In genomic region chr2:166448161-166448560, GRCm38 (mm10) we compare ENCODE assay signal across 9 mouse cellular contexts.
DNase-seq lines count a peak whose midpoint lies in the region; ATAC-seq and TF ChIP-seq lines count a peak whose summit lies in the region.
"Had no signal": no experiment of that assay in that cellular context is flagged by ENCODE, and none has a peak within 500 bp of the region (broad histone marks: within the 10 kb centered on the region; RNA-seq: fewer than 3 reads in every experiment).

No protein-coding gene starts in this region.

- ATAC-seq in hindbrain, embryonic 11.5 days (ENCODE audit: low FRiP score), result no peak
- no peak for ATAC-seq in kidney, embryonic 15.5 days (replicated peaks; ENCODE audit: low FRiP score)
- no peak for ATAC-seq in erythroblast, adult 5-6 weeks (replicated peaks; ENCODE audit: low FRiP score, poor library complexity, severe bottlenecking)

- DNase-seq in hindbrain, embryonic 10.5 days (ENCODE audit: low spot score), result no peak
- DNase-seq in hindbrain, embryonic 11.5 days (ENCODE audit: low spot score), result no peak
- peak; percentile 97 for DNase-seq in 3T3-L1 (ENCODE audit: low read depth, low spot score)
- DNase-seq in cerebellum, adult 2 months, result peak; percentile 52 to 73
- peak; percentile 74 for DNase-seq in heart, adult 18-20 months

- H3K4me2 ChIP-seq in hindbrain, embryonic 11.5 days (replicated peaks; ENCODE audit: low read depth, low read length), result no peak overlapping the region
- H3K4me2 ChIP-seq in kidney, embryonic 15.5 days, result no peak overlapping the region

- H3K27me3 ChIP-seq in hindbrain, embryonic 10.5 days (ENCODE audit: insufficient read depth, poor library complexity, severe bottlenecking), result peaks cover 7% of the 10 kb centered on the region; the same call in 1 of the 2 replicates
- no peaks in the 10 kb centered on the region for H3K27me3 ChIP-seq in hindbrain, embryonic 11.5 days (ENCODE audit: control insufficient read depth, insufficient read depth, low read length)
- H3K27me3 ChIP-seq in cerebellum, adult 2 months (ENCODE audit: control insufficient read depth, insufficient read depth, low read length), result no peaks in the 10 kb centered on the region; the same call in 1 of the 2 replicates
- H3K27me3 ChIP-seq in kidney, embryonic 15.5 days, result no peaks in the 10 kb centered on the region
- no peaks in the 10 kb centered on the region for H3K27me3 ChIP-seq in small intestine, adult 2 months (ENCODE audit: control insufficient read depth, insufficient read depth, low read length)

- 60% methylated on average over 11 of the region's 11 CpGs for whole genome bisulfite sequencing in hindbrain, embryonic 10.5 days
- 64% methylated on average over 11 of the region's 11 CpGs for WGBS in hindbrain, embryonic 11.5 days
- WGBS in cerebellum, adult 2 months, result 5% methylated on average over 11 of the region's 11 CpGs
- 48% methylated on average over 11 of the region's 11 CpGs for WGBS in kidney, embryonic 15.5 days
- WGBS in small intestine, adult 2 months, result 27% methylated on average over 11 of the region's 11 CpGs

- no peak overlapping the region for H3K9ac ChIP-seq in hindbrain, embryonic 11.5 days (ENCODE audit: low read depth, low read length)
- H3K9ac ChIP-seq in kidney, embryonic 15.5 days, result no peak overlapping the region
- H3K9ac ChIP-seq: liver, embryonic 14.5 days had no signal

- no peaks in the 10 kb centered on the region for H3K36me3 ChIP-seq in hindbrain, embryonic 10.5 days
- H3K36me3 ChIP-seq in hindbrain, embryonic 11.5 days (ENCODE audit: control insufficient read depth, insufficient read depth, low read length), result no peaks in the 10 kb centered on the region
- no peaks in the 10 kb centered on the region for H3K36me3 ChIP-seq in kidney, embryonic 15.5 days
- no peaks in the 10 kb centered on the region for H3K36me3 ChIP-seq in small intestine, adult 2 months (ENCODE audit: control insufficient read depth, insufficient read depth, low read length)

- H3K27ac ChIP-seq in hindbrain, embryonic 10.5 days, result peak overlapping the region; percentile 77
- H3K27ac ChIP-seq in hindbrain, embryonic 11.5 days (ENCODE audit: low read depth, low read length), result no peak overlapping the region
- H3K27ac ChIP-seq in cerebellum, adult 2 months (ENCODE audit: insufficient read depth, low read length), result no peak overlapping the region
- H3K27ac ChIP-seq in kidney, embryonic 15.5 days, result 0 out of 2 replicates have a peak overlapping the region, but pooled peaks have one; percentile 5
- H3K27ac ChIP-seq in small intestine, adult 2 months (ENCODE audit: insufficient read depth, low read depth, low read length), result peak overlapping the region; percentile 42
- H3K27ac ChIP-seq: liver, embryonic 14.5 days had no signal

- peaks cover 77% of the 10 kb centered on the region for H3K4me1 ChIP-seq in hindbrain, embryonic 10.5 days (replicated peaks)
- 0 out of 2 replicates have a peak, but pooled peaks cover 3% of the 10 kb centered on the region for H3K4me1 ChIP-seq in hindbrain, embryonic 11.5 days (replicated peaks; ENCODE audit: control insufficient read depth, insufficient read depth, low read length)
- H3K4me1 ChIP-seq in cerebellum, adult 2 months (ENCODE audit: control insufficient read depth, insufficient read depth, low read length), result peaks cover 12% of the 10 kb centered on the region
- peaks cover 65% of the 10 kb centered on the region for H3K4me1 ChIP-seq in kidney, embryonic 15.5 days
- H3K4me1 ChIP-seq in small intestine, adult 2 months (ENCODE audit: control insufficient read depth, insufficient read depth, insufficient read length, low read length), result peaks cover 6% of the 10 kb centered on the region

- H3K9me3 ChIP-seq in hindbrain, embryonic 10.5 days, result no peaks in the 10 kb centered on the region
- no peaks in the 10 kb centered on the region for H3K9me3 ChIP-seq in hindbrain, embryonic 11.5 days (ENCODE audit: control insufficient read depth, low read length)
- H3K9me3 ChIP-seq in kidney, embryonic 15.5 days (replicated peaks), result no peaks in the 10 kb centered on the region

- TF ChIP-seq CTCF in cerebellum, adult 2 months (IDR thresholded peaks at IDR 0.05; ENCODE audit: borderline replicate concordance, insufficient read depth, low read depth, low read length), result no peak
- TF ChIP-seq CTCF in small intestine, adult 2 months (IDR thresholded peaks at IDR 0.05; ENCODE audit: extremely low read depth, insufficient read length, insufficient replicate concordance, low read depth, low read length), result no peak

- TF ChIP-seq POLR2A in cerebellum, adult 2 months (IDR thresholded peaks at IDR 0.05; ENCODE audit: borderline replicate concordance, insufficient read depth, low read length), result no peak
- TF ChIP-seq POLR2A in small intestine, adult 2 months (IDR thresholded peaks at IDR 0.05; ENCODE audit: low read depth, low read length), result no peak

- no peak overlapping the region for H3K4me3 ChIP-seq in hindbrain, embryonic 10.5 days
- H3K4me3 ChIP-seq in hindbrain, embryonic 11.5 days (ENCODE audit: low read depth, low read length), result no peak overlapping the region
- no peak overlapping the region for H3K4me3 ChIP-seq in cerebellum, adult 2 months (replicated peaks; ENCODE audit: insufficient read depth, low read depth, low read length)
- H3K4me3 ChIP-seq in kidney, embryonic 15.5 days (replicated peaks), result no peak overlapping the region
- H3K4me3 ChIP-seq in small intestine, adult 2 months (ENCODE audit: low read depth, low read length), result peak overlapping the region; percentile 41

Comparison
In these comparisons a context has a peak if more than half of its experiments do, and no peak if none do; other contexts are left out.
1. H3K27ac ChIP-seq: peak in hindbrain, embryonic 10.5 days (single experiment), kidney, embryonic 15.5 days (single experiment) and small intestine, adult 2 months (single experiment); none in hindbrain, embryonic 11.5 days (single experiment) and cerebellum, adult 2 months (single experiment).
2. DNase-seq: peak in 3T3-L1 (single experiment), cerebellum, adult 2 months (2 of 2) and heart, adult 18-20 months (2 of 2); none in hindbrain, embryonic 10.5 days (single experiment) and hindbrain, embryonic 11.5 days (single experiment).